Mouse (Mus musculus) limb, embryonic 11.5 days (tissue): ENCODE results near the gene Dusp1. TPM values are rescaled to one million over a fixed set of nuclear protein-coding genes. Genes with fewer than 3 reads are reported as not detected.

Experiments
- ATAC-seq: fragments of 200-750 bp; cut with Nextera tagmentation; 2 replicates; pipeline ENCODE4 v1.8.0; 2017; ENCODE audit warnings: low read depth; ENCODE audit not compliant: insufficient number of reproducible peaks, low FRiP score, low TSS enrichment
- DNase-seq: peaks from one replicate; pipeline ENCODE4 v3.0.0-alpha.2; 2015; ENCODE audit warnings: low spot score
- H3K27ac ChIP-seq: fragments of 300-500 bp; sonication (generic); replicated peaks from 2 replicates; pipeline ENCODE4 v1.5.1; 2014; ENCODE audit warnings: low read depth, mild to moderate bottlenecking, low read length
- H3K27me3 ChIP-seq: fragments of 300-500 bp; sonication (generic); 2 replicates; pipeline ENCODE4 v1.6.1; 2014; ENCODE audit warnings: mild to moderate bottlenecking, low read length, mixed read lengths; ENCODE audit not compliant: control insufficient read depth, insufficient read depth
- H3K36me3 ChIP-seq: fragments of 300-500 bp; sonication (generic); 2 replicates; pipeline ENCODE4 v1.6.1; 2014; ENCODE audit warnings: mild to moderate bottlenecking, low read length, moderate library complexity, mixed read lengths; ENCODE audit not compliant: control insufficient read depth, insufficient read depth
- H3K4me1 ChIP-seq: fragments of 300-500 bp; sonication (generic); 2 replicates; pipeline ENCODE4 v1.6.1; 2014; ENCODE audit warnings: low read length, mixed read lengths; ENCODE audit not compliant: control insufficient read depth, insufficient read depth
- H3K4me2 ChIP-seq: fragments of 300-500 bp; sonication (generic); 2 replicates; pipeline ENCODE4 v1.6.1; 2014; ENCODE audit warnings: low read depth, mild to moderate bottlenecking, moderate library complexity; ENCODE audit not compliant: severe bottlenecking
- H3K4me3 ChIP-seq: fragments of 300-500 bp; sonication (generic); 2 replicates; pipeline ENCODE4 v1.5.1; 2014; ENCODE audit warnings: low read depth, low read length
- H3K9ac ChIP-seq: fragments of 300-500 bp; sonication (generic); 2 replicates; pipeline ENCODE4 v1.6.1; 2014; ENCODE audit warnings: mild to moderate bottlenecking, low read length
- H3K9me3 ChIP-seq: fragments of 300-500 bp; sonication (generic); 2 replicates; pipeline ENCODE4 v1.6.1; 2016; ENCODE audit warnings: low read length; ENCODE audit not compliant: control insufficient read depth
- WGBS: fragments of 180-500 bp; shearing (Covaris S2); extraction: QIAGEN DNeasy Blood & Tissue Kit; methylation state at CpG from one replicate; pipeline ENCODE4 v1.1.7; 2014; 5-methylcytosine and 5-hydroxymethylcytosine counted together
- polyA plus RNA-seq: library from polyadenylated mRNA; unstranded; fragments of >200 nt; fragmentation: Nextera tagmentation; extraction: Ambion mirVana; gene quantifications from 2 replicates; pipeline ENCODE4 v1.2.1, GENCODE M21; 2014

The Dusp1 gene
- polyA plus RNA-seq, 1 experiment from 2014 or later = 22.8 TPM

- Histone ChIP-seq H3K27me3 (no peaks in the 10 kb centered on the region), H3K27ac (no peak overlapping the region), H3K36me3 (no peaks in the 10 kb centered on the region), H3K9me3 (no peaks in the 10 kb centered on the region), H3K4me3 (no peak overlapping the region), H3K4me2 (no peak overlapping the region), H3K4me1 (no peaks in the 10 kb centered on the region), H3K9ac (no peak overlapping the region)
- WGBS = 84% methylated on average over 12 of the region's 12 CpGs
- ATAC-seq = no peak
- no peak for DNase-seq
Observed at GRCm38 (mm10) chr17:26602371-26602885, 40.5 kb upstream of the Dusp1 start.

GRCm38 (mm10) chr17:26601926-26602325 lies 40.0 kb upstream of the Dusp1 start:
- 74% methylated on average over 6 of the region's 6 CpGs for WGBS
- DNase-seq (no peak), ATAC-seq (no peak)
- H3K4me3 ChIP-seq = no peak overlapping the region
- H3K4me2 ChIP-seq = no peak overlapping the region
- no peaks in the 10 kb centered on the region for H3K4me1 ChIP-seq
- H3K27ac ChIP-seq = no peak overlapping the region
- no peak overlapping the region for H3K9ac ChIP-seq
- no peaks in the 10 kb centered on the region for H3K27me3 ChIP-seq
- H3K36me3 ChIP-seq = no peaks in the 10 kb centered on the region
- H3K9me3 ChIP-seq = no peaks in the 10 kb centered on the region

- Histone ChIP-seq H3K27me3 (no peaks in the 10 kb centered on the region), H3K9ac (no peak overlapping the region), H3K4me3 (no peak overlapping the region), H3K4me2 (no peak overlapping the region), H3K27ac (no peak overlapping the region), H3K4me1 (no peaks in the 10 kb centered on the region), H3K36me3 (no peaks in the 10 kb centered on the region), H3K9me3 (no peaks in the 10 kb centered on the region)
- 79% methylated on average over 6 of the region's 6 CpGs for WGBS
- no peak for DNase-seq
- ATAC-seq = no peak
Observed at GRCm38 (mm10) chr17:26601514-26601913, 39.6 kb upstream of the Dusp1 start.

- WGBS = 64% methylated on average over 17 of the region's 17 CpGs
- H3K27me3 ChIP-seq = no peaks in the 10 kb centered on the region
- DNase-seq (no peak), ATAC-seq (no peak)
- H3K4me2 ChIP-seq = no peak overlapping the region
- no peak overlapping the region for H3K9ac ChIP-seq
- no peak overlapping the region for H3K27ac ChIP-seq
- H3K4me3 ChIP-seq = no peak overlapping the region
- no peaks in the 10 kb centered on the region for H3K4me1 ChIP-seq
- no peaks in the 10 kb centered on the region for H3K9me3 ChIP-seq
- H3K36me3 ChIP-seq = no peaks in the 10 kb centered on the region
Observed at GRCm38 (mm10) chr17:26600913-26601447, 39.1 kb upstream of the Dusp1 start.

GRCm38 (mm10) chr17:26598845-26599244 lies 36.9 kb upstream of the Dusp1 start:
- no peak overlapping the region for H3K4me3 ChIP-seq
- 0 out of 2 replicates have a peak, but pooled peaks cover 3% of the 10 kb centered on the region for H3K4me1 ChIP-seq
- WGBS = 94% methylated on average over 5 of the region's 5 CpGs

GRCm38 (mm10) chr17:26596856-26597481 lies 35.0 kb upstream of the Dusp1 start:
- H3K4me3 ChIP-seq = no peak overlapping the region
- no peaks in the 10 kb centered on the region for H3K9me3 ChIP-seq
- WGBS = 82% methylated on average over 6 of the region's 6 CpGs
- DNase-seq = no peak
- H3K9ac ChIP-seq = no peak overlapping the region
- H3K4me2 ChIP-seq = no peak overlapping the region
- H3K4me1 ChIP-seq = 0 out of 2 replicates have a peak, but pooled peaks cover 3% of the 10 kb centered on the region
- H3K27ac ChIP-seq = no peak overlapping the region
- H3K27me3 ChIP-seq = no peaks in the 10 kb centered on the region
- H3K36me3 ChIP-seq = no peaks in the 10 kb centered on the region; the same call in 1 of the 2 replicates
- no peak for ATAC-seq

More at GRCm38 (mm10) chr17:26598845-26599244, 36.9 kb upstream of the Dusp1 start:
- Histone ChIP-seq H3K27me3 (no peaks in the 10 kb centered on the region), H3K9ac (no peak overlapping the region), H3K36me3 (no peaks in the 10 kb centered on the region; the same call in 1 of the 2 replicates), H3K27ac (no peak overlapping the region), H3K4me2 (no peak overlapping the region), H3K9me3 (no peaks in the 10 kb centered on the region)
- ATAC-seq (no peak), DNase-seq (no peak)

- H3K4me3 ChIP-seq = no peak overlapping the region
- no peak overlapping the region for H3K27ac ChIP-seq
- no peaks in the 10 kb centered on the region for H3K9me3 ChIP-seq
- ATAC-seq = no peak
- 0 out of 2 replicates have a peak, but pooled peaks cover 3% of the 10 kb centered on the region for H3K4me1 ChIP-seq
- H3K9ac ChIP-seq = no peak overlapping the region
- WGBS = 70% methylated on average over 7 of the region's 7 CpGs
- no peak overlapping the region for H3K4me2 ChIP-seq
- H3K36me3 ChIP-seq = no peaks in the 10 kb centered on the region; the same call in 1 of the 2 replicates
- no peaks in the 10 kb centered on the region for H3K27me3 ChIP-seq
- no peak for DNase-seq
Observed at GRCm38 (mm10) chr17:26596168-26596658, 34.3 kb upstream of the Dusp1 start.

GRCm38 (mm10) chr17:26595448-26596167 lies 33.7 kb upstream of the Dusp1 start:
- WGBS = 69% methylated on average over 7 of the region's 7 CpGs
- H3K4me2 ChIP-seq = no peak overlapping the region

More at GRCm38 (mm10) chr17:26595448-26596167, 33.7 kb upstream of the Dusp1 start:
- Histone ChIP-seq H3K4me1 (0 out of 2 replicates have a peak, but pooled peaks cover 3% of the 10 kb centered on the region), H3K9me3 (no peaks in the 10 kb centered on the region), H3K9ac (no peak overlapping the region), H3K36me3 (no peaks in the 10 kb centered on the region; the same call in 1 of the 2 replicates), H3K27me3 (no peaks in the 10 kb centered on the region), H3K27ac (no peak overlapping the region), H3K4me3 (no peak overlapping the region)
- DNase-seq (no peak), ATAC-seq (no peak)
